Mouse (Mus musculus): ENCODE results near the gene Sox6.
A peak's percentile ranks its signal among the peaks of the same experiment; 100 is the strongest.

Sox6 gene

DNA sequence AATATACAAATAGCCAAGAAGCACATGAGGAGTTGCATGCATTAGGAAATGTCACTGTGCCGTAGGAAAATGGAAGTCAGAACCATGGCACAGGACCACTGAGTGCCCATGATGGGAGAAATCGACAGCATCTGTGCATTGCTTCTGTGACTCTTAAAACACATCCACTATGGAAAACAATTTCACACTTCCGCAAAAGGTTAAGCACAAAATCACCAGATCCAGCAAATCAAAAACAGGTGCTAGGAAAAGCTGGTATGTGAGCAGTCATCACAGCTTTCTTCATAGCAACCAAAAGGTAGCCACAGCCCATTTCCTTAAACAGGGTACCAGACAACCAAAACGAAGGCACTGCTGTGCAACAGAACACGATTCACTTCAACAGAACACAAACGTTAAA, 52.9 kb downstream of the Sox6 start:
- peak; percentile 57 for DNase-seq (ENCODE audit: low spot score)

DNA sequence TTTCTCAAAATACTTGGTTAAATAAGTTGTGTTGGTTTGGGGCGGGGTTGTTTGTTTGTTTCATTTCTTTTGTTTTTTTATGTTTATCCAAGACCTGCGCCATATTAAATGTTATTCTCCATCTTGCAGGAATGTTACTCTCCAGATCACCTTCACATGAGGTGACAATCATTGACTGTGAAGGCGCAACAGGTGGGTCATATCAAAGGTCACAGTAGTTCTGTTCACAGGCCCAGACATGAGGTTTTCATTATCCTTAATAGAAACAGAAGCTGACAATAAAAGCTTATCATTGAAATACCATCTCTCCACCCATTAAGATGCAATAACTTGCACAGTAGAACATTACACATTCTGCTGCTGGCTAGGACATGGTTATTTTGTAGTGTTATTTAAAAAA, 54.5 kb downstream of the Sox6 start:
- DNase-seq (ENCODE audit: low spot score), result peak; percentile 48

DNA sequence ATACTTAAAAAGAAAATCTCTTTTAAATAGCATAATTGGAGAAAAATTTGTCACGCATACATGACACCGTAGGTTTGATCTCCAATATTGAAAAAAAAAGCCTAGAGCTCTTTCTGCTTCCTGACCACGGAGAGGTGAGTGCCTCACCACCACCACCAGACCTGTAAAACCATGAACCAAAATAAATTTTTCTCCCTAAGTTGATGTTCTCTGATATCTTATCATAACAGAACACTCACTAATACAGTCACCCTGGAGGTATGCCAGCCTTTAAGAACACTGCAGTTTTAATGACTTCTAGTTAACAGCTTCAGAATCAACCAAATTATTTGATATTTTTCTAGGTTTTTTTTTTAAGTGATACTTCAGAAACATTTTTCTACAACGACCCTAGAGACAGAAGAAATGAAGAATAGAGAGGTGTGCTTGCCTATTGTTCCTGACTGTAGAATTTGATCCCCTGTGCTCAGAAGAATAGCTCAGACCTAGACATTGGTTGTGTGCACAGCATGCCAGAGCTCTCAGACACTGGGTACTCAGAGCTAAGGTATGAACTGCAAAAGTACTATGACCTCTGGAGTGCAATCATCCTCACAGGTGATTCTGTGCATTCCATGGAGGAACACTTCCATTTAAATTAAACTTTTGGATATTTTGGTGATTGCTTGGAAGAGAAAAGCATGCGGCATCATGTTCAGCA, 58.6 kb downstream of the Sox6 start:
- DNase-seq (ENCODE audit: low spot score), result no peak

DNA sequence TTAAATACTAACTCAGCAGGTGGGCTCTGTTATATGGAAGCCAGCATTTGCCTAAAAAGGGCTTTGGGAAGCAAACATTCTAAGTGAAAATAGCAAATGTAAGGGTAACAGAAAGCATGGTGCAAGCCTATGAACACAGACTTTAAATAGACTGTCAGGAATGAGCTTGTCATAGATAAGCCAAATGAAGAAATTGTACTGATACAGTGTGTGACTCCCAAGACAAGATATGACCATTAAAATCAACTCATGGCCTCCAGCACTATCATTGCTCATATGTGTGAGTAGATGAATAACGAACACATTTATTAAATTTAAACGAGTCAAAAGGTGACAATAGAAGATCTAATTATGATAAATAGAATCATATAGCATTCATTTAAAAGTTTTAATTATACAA, 64.1 kb downstream of the Sox6 start:
- no peak for DNase-seq (ENCODE audit: low spot score)

DNA sequence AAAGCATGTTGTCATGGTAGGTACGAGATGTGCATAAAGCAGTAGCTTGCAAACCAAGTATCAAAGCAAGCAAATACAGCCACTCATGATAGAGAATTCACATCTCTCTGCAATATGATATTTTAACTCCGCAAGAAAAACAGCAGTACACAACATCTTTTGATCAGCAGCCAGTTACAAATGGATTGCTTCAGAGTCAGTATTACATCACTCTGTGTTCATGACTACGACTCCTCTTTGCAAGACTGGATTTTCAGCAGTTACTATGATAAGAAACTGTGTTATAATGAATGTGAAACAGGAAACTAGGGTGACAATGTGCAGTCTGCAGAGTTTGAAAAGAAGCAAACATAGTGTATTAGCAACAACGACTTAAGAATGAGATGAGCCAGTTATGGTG, 71.4 kb downstream of the Sox6 start:
- no peak for DNase-seq (ENCODE audit: low spot score)

DNA sequence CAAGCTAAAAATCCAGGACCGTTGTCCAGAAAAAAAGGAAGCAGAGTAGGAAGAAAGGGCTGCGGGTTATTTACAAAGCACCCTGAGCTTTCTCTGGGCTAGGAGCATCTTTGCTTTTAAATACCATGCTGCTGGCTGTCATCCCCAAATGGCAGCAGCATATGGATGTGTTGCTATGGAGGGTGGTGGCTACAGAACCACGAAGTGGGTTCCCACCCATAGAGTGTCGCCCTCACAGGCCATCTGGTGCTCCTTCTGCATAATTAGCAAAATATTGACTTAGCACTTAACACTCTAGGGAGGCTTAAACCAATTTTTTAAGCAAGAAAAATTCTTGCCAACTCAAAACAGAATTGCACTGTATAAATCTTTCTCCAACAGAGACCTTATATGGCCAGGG, 72.4 kb downstream of the Sox6 start:
- DNase-seq (ENCODE audit: low spot score), result no peak

DNA sequence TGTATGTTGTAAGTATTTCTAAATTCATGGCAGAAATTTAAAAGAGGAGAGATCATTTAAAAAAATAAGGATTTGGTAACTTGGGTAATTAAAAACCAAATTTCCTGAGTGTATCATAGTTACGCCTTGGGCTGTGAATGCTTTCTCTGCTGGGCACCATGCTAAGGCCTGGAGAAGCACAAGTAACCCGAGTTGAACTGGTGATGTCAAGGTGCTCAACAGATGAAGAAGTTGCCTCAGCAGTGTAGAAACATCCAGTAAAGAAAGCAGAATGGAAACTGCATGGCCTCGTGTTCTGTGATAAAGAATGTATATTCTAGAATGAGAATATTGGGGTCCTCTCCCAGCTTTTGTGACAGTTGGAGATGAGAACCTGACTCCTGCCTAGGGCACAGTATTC, 85.5 kb downstream of the Sox6 start:
- DNase-seq (ENCODE audit: low spot score), result no peak

DNA sequence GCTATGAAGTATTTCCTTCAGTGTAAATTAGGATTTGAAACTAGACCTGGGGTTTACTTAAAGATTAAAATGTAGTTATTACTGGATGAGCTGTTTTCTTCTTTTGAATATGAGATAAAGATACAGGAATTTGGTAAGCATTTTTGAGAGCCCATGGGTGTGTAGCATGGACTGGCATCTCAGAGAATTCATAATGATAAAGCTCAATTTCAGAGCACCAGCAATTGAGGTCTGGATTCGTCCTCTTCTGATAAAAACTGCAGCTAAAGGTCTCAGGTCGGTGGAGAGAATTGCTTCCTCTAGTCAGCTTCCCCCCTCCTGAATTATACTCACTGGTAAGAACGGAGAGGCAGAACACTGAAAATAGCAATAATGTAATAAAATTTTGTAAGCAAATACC, 86.4 kb downstream of the Sox6 start:
- no peak for DNase-seq (ENCODE audit: low spot score)

DNA sequence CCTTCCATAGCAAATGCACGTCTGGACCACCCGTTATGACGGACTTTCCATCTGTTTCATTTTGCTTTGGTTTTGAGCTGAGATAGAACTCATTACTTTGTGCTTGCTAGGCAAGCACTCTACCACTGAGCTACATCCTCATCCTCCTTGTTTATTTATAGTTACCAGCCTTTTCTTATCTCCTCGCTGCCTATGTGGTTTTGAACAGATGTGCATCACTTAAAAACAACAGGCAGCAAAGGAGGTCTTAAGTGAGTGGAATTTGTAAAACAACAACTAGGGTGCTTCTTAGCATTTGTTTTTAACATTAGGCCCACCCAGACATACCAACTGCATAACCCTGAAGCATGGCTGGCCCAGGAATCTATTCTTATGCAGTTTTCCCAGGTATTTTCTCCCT, 86.9 kb downstream of the Sox6 start:
- no peak for DNase-seq (ENCODE audit: low spot score)

DNA sequence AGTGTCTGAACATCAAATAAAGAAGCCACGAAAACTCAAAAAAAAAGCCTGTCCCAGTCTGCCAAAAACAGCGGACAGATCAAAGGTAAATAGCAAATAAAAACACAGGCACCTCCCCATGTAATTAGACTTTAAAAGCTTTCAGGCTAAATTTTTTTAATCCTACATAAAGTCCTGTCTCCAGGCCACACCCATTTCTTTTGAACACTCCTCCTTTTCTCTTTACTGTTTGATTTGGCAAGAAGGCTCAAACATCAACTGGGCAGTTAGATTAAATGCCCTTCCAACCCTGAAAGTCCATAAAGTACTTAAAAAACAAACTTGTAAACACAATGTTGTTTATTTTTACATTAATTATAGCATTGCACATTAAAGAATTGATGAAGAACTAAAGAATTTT, 90.7 kb downstream of the Sox6 start:
- no peak for DNase-seq (ENCODE audit: low spot score)

DNA sequence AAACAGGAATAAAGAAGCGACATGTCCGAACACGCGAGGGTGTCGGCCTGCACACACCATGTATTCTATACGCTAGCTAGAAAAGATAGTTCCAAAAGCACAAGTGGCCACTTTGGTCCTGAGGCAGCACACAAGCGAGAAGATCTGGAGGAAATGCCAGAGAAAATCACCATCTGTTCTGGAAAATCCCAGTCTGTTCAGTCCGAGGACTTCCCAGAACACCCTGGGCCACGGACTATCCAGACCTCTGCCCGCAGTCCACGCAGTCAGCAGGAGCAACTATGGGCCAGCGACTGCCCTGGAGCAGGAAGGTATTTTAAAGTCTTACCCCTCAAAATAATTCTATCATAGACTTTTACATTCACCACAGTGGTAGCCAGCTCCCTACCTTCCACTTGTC, 92.0 kb downstream of the Sox6 start:
- no peak for DNase-seq (ENCODE audit: low spot score)

DNA sequence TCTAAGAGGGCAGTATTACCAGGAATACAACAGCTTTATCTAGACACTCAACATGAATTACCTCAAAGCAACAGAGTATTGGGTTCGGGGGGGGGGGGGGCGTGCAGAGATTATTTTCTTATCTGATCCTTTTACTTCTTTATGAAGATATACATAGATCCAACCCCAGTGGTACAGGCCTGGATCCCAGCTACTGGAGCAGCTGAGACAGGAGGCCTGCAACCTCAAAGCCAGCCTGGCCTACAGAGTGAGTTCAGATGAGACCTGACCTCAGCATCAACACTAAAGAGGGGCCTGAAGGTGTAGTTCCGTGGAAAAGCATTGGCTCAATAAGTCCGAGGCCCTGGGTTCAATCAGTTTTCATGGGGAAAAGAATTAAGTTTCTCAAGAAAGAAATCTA, 93.1 kb downstream of the Sox6 start:
- no peak for DNase-seq (ENCODE audit: low spot score)

DNA sequence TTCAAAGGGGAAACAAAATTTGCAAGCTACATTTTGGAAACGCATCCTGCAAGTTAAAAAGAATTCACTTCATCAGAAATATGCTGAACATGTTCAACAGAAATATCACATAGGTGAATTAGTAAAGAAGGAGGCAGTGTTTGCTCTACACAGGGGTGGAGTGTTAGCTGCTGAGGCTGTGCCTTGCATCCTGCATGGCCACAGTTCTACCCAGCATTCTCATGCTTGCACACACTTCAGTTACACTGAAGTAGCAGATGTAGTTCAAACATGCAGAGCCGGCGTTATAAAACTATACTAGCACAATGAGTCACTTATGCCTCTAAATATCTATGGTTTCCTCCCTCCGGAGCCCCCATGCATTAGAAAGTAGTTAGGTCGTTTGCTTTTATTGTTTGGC, 94.3 kb downstream of the Sox6 start:
- no peak for DNase-seq (ENCODE audit: low spot score)

DNA sequence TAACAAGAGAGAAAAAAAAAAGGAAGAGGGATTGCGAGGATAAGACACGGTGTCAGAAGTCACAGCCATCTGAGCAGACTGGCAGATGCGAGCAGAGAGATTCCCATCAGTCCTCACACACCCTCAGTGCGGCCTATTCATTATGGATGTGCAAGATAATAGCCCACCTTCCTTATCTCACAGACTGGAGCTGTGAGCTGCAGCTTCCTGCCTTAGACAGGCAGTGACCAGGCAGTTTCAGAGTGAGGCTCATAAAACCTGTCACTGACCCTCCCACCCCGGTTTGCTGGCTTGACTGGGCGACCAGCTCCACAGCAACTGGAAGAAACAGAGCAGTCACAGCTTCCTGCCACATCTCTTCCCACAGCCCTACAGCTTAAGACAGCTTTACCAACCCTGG, 96.8 kb downstream of the Sox6 start:
- peak; percentile 46 for DNase-seq (ENCODE audit: low spot score)

DNA sequence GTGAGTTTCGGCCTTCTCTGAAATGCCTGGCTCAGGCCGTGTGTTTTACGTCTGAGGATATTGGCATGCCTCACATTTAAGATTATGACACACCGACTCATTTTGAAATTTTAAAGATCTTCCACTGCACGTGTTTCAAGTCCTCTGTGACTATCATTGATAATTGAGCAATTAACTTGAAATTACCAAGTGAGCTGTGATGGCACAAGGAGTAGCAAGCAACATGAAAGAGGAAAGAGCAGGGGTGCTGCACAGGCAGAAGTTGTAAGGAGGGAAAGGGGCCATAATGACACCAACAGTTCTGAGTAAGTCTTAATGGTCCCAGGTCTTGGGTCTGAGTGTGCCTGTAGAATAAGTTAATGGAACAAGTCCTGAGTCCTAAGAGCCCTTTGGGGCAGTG, 99.3 kb downstream of the Sox6 start:
- DNase-seq (ENCODE audit: low spot score), result no peak

DNA sequence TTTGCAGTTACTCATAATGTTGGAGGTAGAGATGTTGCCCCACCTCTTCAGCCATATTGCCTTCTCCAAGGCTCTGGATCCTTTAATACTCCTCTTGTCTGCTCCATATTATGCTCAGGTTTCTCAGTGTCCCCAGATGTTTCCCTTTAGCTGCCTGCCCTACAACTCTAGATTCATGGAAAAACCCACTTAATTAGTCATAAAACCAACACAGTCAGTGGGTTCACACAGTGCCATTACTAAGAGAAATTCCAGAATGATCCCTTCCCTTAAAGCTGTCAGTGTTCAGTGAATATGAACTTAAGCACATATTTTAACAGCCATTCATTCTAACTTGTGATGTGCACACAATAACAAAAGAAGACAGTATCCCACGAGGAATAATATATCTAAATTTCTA, 101.7 kb downstream of the Sox6 start:
- DNase-seq (ENCODE audit: low spot score), result no peak

DNA sequence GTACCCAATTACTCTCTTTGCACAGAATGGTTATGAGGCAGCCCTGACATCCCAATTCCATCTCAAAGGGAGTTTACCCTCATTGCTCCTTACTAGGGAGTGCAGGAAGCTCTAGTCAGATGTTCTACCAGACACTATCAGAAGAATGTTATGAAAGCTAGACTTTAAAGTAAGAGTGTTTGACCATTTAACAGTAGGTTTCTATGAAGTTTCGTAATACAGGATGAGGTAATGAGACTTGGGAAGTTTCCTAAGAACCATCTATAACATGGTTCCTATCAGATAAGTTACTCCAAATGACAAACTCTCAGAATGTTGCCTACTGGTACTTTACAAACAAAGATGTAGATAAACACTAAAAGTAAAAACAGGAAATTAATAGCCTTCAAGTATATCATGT, 123.3 kb downstream of the Sox6 start:
- DNase-seq (ENCODE audit: low spot score), result no peak

DNA sequence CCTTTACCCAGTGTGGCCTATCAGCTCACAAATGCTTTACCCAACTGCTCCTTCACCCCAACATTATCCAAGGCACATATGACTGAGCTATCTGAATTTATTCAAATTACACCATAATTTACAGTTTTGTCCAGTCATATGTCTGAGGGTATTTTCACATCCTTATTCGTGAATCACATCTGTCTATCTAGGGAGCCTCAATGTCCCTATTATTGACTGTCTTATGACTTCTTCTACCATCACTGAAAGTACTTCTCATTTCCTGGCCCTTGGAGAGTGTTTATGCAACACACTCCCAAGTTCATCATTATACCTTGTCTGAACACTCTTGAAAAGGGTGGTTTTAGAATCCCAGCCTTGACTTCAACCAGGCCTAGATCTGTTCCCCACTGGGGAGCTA, 128.3 kb downstream of the Sox6 start:
- DNase-seq (ENCODE audit: low spot score), result no peak

DNA sequence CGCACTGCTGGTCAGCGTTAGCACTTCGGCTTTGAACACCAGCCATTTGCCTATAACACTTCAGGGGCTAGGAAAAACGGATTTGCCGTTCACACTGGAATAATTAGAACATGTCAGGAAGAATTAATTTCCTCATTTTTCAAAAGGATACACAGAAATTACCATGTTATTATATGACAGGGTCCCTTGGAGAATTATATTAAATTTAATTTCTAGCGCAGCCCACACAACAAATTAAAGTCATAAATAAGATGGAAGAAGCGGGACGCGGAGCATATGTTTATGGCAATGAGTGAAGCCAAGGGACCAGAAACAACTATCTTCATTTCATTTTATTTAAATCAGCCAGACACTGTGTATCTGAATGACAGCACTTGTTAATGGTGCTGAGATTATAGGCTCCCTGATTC, 133.8 kb downstream of the Sox6 start:
- no peak for DNase-seq (ENCODE audit: low spot score)

DNA sequence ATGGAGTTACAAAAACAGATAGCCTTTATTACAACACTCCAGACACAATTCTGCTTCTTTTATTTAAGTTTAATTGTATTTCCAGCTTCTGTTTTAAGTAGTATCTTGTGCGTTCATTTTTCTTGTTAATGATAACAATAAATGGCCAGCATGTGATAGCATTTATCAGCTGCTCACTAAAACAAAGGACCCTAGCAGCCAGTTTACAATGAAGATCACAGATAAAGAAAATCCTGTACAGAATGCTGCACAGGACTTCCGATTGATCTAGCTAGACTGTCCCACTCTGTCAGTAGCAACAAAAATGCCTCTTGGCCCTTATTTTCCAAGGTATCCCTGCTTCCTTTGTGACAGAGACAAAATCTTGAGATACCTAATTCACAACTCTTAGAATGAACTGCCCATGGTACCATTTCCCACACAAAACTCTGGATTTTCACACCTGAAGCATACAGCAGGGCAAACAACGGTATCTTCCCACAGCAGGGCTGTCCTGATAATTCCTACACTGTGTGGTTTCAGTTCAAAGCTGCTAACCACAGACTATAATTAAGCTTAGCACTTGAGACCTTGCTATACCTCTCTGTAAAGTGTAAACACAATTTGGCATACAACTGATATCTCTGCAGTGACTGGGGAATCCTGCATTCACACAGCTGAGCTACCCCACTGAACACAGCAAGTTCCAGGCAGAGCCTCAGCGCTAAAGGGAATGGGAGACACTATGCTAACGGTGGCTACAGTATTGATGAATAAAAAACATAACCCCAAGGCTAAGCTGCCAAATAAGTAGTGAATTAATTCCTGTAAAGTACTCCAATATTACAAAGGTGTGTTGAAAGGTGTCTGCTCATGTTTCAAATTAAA, 134.4 kb downstream of the Sox6 start:
- DNase-seq (ENCODE audit: low spot score), result no peak

DNA sequence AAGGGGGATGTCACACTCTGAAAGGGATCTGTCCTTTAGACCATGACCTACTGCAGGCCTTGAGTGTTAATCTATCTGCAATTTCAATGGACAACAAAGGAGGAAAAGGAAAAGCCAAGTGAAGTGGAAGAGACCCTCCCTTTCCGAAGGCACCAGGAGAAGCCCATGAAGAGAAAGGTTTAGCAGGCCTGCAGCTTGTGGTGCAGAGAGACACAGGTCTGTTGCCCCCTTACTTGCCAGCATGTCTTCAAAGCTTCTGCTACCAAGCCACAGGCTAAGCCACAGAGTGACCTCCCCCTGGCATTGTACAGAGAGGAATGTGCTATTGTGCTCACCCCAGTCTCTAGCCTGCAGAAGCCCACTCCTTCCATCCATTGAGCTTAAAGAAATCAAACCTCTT, 135.2 kb downstream of the Sox6 start:
- DNase-seq (ENCODE audit: low spot score), result peak; percentile 55

DNA sequence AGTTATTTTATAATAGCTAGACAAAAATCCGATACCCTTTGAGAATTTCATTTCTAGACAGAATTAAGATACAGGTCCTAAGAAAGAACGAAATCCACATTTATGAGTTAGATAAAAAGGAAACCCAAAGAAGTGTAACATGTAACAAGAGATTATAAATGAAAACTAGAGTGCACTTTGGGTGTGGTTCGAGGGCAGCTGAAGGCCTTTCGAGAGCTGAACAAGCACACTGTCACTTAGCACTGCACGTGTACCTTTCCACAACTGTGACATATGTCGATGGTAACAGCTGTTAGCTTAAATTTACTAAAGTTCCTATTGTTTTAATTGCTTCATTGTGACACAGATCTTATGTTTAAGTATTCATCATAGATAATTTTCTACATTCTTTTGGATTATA, 142.8 kb downstream of the Sox6 start:
- DNase-seq (ENCODE audit: low spot score), result no peak

DNA sequence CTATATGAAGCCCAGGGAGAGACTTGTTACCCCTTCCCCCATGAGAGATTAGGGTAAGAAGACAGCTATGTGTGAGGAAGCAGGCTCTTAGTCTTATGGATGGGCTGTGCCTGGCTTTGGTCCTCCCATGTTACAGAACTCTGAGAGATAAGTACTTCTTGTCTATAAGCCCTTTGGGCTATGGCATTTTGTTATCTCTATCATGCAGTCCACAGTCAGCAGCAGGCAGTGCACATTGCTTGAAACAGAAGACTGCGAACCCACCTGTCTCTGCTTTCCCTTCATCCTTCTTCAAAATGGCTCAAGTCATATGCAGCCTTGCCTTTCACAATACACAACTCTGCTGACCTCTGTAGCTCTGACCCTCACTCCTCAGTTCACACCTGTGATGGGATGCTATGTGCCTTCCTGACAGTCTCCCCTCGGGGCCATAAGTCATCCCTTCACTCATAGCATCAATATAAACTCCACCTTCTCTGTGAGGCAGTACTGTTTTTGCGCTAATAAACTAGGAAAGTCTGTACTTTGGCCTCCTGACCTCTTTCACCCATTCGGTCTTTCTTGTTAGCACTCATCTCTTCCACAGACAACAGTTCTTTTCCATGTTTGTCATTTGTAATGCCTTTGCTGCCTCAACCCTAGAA, 143.4 kb downstream of the Sox6 start:
- no peak for DNase-seq (ENCODE audit: low spot score)

All from embryo, embryonic 10.5 days (tissue).